Mouse (Mus musculus) spleen, adult 2 months (tissue): ENCODE results near the gene Phb2.

ENCODE experiments used
- CTCF ChIP-seq: fragments of 200-500 bp; IDR thresholded peaks from 2 replicates; pipeline ENCODE4 v1.5.1; 2011; ENCODE audit warnings: mild to moderate bottlenecking, inconsistent platforms; ENCODE audit not compliant: insufficient read depth, insufficient read length, insufficient replicate concordance; ENCODE audit errors: extremely low read depth
- POLR2A ChIP-seq: fragments of 200-500 bp; IDR thresholded peaks from 2 replicates; pipeline ENCODE4 v1.6.1; 2011; ENCODE audit warnings: low read depth, low read length, inconsistent platforms

- TF ChIP-seq POLR2A = no peak
- no peak for TF ChIP-seq CTCF
Measured at GRCm38 (mm10) chr6:124703789-124704188, 8.3 kb upstream of the Phb2 start.
